Mouse (Mus musculus) neutrophil, adult 5-6 weeks (primary cell): ENCODE results near the gene Gm20696. TPM values are rescaled to one million over a fixed set of nuclear protein-coding genes. Genes with fewer than 3 reads are reported as not detected.

Experiments used
- ATAC-seq: fragments of 151-379, 151-347 bp; 2 replicates; pipeline ENCODE4 v1.8.0; 2017; ENCODE audit warnings: mild to moderate bottlenecking, moderate TSS enrichment; ENCODE audit not compliant: insufficient number of reproducible peaks, poor library complexity, low FRiP score, severe bottlenecking; ENCODE audit errors: extremely low read depth
- total RNA-seq: library from RNA; stranded (forward); fragments of 200-1000 nt; gene quantifications from 2 replicates; pipeline ENCODE4 v1.2.3, GENCODE M21; 2017

Gene Gm20696
- total RNA-seq, 1 experiment from 2014 or later: 58.2 TPM

DNA sequence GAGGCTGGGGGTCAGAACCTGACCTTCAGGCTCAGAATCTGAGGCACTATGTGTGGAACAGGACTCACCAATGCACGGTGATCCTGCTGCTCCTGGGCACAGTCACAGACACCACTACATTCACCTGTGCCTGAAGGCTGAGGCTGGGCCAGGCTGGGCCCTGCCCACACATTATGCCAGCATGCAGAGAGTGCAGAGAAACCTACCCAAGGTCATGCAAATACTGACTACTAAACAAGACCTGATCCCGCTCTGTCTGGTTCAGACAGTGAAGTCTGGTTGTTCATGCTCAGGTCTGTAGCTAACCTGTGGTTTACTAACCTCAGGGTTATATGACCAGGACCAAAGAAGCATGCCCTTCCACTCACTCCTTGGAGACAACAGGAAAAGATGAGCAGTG lies 163.9 kb downstream of the Gm20696 start:
- ATAC-seq: no peak

DNA sequence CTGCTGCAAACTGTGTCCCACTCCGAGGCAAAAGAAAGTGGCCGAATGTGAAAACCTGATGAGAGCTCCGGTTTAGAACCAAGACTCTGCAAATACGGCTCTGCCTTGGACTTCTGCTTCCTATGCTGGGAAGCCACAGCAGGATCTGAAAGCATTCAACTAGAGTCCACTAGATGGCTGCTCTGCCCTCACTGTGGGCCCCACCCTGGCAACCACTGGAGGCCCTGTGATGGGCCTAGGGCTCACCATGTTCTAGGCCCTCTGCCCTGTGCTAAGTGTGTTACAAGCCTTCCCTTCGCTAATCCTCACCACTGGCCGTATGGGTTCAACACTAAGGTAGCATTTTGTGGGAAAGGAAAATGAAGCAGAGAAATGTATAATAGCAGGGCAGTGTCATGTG lies 164.3 kb downstream of the Gm20696 start:
- no peak for ATAC-seq

DNA sequence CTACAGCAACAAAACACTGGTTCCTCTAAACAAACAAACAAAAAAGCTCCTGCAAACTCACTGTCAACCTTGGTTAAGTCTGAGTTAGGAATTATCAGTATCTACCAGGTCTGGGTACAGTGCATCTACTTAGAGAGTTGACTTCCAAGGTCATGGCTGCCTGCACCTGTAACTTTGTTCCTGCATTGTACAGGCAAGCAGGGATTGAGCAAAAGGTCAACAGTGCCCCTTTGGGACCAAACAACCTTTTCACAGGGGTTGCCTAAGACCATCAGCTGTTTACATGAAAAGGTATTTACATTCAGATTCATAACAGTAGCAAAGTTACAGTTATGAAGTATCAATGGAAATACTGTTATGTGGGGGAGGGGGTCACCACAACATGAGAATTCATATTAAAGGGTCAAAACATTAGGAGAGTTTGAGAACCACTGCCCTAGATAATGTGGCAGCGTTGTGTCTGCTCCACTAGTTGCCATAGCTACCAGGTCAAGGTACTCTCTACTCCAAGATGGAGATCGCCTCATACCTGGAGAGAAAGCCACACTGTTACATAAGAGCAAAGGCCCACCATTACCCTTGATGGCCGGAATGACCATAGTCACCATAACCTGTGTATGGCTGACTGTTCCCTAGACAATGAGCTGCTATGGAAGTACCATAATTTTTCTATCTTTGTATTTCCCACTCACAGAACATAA lies 165.9 kb downstream of the Gm20696 start:
- no peak for ATAC-seq

DNA sequence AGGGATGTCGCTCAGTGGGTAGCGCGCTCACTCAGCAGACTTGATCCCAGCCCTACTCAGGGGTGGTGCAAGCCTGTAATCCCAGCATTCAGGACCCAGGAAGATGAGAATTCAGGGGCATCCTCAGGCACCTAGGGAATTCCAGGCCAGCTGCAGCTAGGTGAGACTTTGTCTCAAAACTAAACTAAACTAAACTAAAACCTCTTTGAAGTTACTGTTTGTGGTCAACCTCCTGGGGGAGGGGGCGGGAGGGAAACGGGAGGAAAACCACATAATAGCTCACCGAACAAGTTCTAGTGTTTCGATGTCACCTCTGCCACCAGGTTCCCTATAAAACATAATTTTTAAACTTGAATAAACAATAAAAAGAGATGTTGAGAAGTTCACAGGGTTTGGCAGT lies 168.5 kb downstream of the Gm20696 start:
- ATAC-seq: no peak

DNA sequence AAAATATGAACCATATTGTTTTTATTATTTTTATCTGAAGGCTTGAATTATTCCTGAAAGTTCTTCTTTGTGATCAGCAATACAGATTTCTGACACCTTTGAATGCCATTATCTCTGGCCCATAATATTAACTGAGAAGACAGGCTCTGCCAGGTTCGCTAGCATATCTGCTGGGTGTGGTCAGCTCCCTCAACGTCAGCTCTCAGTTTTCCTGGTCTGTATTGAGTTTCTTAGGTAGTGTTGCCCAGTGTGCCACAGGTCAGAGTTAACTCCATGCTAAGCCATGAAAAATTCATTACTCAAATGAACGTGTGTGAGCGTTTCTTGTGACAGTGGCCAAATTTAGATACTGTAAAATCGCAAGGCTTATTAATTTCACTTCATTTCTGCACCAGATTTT lies 170.5 kb downstream of the Gm20696 start:
- ATAC-seq: no peak

DNA sequence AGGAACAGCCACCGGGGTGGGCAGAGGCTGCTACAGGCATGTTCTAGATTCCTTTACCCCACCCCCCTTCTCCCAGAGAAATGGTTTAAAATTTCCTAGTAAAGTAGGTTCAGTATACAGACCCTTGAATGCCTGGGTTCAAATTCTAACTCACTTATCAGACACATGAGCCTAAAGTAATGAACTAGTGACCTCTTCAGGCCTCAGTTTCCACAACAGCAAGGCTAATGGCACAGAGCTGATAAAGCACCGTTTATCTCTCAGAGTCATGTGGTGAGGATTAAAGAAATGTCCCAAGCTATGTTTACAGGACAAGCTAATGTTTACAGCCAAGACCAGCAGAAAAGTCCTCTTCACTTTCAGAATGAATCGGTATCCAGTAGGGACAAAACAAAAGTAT lies 173.7 kb downstream of the Gm20696 start:
- ATAC-seq: no peak

DNA sequence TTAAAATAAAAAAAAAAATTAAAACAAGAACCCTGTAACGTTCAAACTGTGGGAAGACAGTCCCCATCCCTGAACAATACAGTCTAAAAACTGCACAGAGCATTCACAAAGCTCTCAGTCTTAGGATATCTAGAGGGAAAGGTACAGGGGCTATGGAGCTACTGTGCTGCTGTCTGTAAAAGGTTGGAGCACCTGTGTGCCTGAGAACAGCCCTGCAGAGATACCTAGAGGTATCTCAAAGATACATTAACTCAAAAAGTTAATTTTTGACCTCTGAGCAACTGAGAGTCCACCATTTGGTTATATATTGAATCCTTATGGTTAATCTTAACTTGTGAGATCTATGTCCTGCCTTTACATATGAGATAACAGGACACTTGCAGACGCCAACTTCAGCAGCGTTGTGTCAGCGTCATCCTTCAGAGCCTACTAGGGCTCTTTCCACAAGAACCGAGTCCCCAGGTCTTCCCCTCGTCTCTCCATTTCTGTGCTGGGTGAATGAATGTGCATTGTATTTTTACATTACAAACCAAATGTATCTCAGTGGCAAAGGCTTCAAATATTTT lies 174.5 kb downstream of the Gm20696 start:
- no peak for ATAC-seq

DNA sequence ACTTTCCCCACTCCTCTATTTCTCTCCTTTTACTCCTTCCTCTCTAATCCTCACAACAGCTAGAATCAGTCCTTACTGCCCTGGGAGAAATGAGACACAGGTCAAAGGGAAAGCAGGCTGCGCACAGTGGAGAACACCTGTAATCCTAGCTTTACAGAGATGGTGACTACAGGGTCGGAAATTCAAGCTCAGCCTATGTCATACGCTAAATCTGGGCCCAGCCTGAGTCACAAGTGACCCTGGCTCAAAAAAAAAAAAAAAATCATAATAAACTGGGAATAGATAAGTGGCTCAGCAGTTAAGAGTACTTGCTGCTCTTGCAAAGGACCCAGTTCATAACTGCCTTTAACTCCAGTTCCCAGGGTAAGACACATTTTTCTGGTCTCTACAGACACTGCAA lies 175.5 kb downstream of the Gm20696 start:
- ATAC-seq: no peak

DNA sequence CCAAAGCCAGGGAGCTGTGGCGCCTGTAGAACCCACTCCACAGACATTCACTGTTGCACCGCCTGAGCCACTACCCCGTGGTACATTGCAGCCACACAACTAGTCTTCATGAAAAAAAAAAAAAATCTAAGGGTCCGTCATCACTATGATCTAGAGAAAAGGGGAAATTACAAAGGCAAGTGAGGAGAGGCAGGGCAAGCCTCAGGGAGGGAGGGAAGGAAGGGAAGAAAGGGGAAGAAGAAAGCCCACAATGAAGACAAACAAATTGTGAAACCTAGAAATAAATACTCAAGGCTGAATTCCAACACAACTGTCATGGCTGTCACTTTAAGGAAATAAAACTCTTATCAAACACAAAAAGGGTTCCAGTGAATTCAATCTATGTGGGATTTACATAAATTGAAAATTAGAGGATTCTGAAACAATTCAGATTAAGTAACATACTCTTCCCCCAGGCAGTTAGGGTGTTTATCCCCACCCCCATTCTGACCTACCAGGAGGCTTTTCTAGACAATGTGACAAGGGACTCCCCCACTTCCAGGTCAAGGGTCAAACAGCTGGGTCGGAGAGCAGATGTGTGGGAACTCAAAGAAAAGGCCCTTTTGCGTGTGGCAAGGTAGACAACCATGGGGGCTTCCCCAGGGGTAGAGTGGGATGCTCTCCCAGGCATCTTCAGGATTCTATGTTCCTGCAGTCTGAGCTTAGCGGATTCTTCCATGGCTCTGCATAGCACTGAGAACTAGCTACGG lies 176.5 kb downstream of the Gm20696 start:
- peak; percentile 31; the same call in 1 of the 2 replicates for ATAC-seq

DNA sequence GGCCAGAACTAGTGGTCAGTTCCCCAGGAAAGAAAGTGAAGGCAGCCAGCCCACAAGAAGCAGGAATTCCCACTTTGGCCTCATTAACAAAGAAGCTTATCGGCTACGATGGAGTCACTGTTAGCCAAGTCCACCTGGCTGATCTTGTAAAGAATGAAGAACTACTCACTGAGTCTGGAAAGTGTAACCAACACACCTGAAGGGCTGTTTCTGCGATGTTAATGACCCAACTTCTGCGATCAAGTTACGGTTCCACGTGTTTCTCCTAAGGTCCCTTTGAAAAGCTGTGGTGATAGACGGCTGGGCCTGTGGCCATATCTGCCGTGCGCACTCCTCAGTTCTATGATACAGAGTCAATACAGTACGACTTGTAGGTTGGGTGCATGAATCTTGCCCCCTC lies 177.2 kb downstream of the Gm20696 start:
- no peak for ATAC-seq

DNA sequence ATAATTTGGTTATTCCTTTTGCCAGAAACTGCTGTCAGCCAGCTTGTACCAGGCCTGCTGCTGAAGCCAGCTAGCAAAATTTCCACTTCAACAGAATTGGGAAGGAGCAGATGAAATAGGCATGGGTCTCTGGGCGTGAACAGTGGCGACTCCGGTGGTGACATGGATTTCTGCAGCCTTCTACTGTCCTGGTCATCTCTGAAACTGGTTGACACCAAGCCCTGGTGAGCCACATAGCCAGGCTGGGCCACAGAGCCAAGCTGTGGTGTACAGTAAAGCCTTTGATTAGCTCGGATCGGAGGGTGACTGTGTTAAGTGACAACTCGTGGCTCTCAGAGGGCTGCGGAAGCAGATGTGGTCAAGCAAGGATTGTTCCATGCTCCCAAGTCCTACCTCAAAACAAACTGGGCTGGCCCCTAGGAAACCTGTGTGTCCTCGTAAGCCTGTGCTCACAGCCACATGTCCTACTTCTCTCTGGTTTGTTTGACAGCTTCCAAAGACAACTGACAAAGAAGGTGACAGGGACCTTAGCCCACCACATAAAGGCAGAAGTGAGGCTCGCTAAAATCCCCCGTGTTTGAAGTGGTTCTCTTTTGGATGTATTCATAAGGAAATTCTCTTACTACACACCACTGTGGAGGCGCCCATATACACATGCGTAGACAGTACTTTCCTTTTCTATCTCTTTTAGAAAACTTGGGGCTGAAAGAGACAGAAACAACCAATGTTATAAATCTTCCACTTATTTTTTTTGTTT lies 180.5 kb downstream of the Gm20696 start:
- no peak for ATAC-seq

DNA sequence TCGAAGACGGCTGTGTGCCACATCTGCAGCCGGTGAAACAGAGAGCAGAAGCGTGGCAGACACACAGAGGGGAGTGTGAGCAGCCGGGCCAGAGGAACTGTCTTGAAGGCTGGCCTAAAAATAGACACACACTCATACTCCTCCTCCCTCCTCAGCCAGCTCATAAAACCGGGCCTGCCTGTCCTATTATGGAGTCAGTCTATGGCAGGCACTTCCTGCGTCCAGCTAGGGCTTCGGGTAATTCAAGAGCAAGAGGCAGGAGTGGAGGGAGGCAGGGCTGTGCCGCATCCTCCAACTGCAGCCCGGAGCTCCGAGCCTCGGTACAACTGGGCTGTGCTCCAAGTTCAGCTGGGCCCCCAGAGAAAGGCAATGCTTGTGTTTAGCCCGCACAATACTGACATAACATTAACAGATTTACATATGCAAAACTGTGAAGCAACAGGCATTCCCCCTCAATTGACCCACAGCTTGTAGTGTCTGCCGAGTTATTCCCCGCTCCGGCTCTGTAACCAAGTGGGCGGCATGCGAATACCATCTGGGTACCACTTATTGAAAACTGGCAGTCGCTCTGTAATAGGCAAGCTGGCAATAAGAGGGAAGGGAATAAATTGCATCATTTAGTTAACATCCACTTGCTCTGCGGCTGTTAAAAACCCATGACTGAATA lies 181.2 kb downstream of the Gm20696 start:
- peak; percentile 53; the same call in 1 of the 2 replicates for ATAC-seq

DNA sequence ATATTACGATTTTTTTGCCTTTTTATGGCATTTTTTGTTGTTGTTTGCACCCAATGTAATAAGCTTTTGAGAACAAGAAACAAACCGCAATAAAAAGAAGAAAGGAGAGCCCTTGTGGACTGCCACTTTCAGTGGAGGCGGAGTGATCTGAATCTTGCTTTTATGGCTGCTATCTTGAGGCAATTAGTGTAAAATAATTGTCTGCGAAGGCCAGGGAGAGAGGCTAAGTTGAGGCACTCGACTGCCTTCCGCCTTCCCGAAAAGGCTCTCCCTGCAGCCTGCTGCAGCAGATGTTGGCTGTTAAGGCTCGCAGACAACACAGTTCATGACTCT lies 181.7 kb downstream of the Gm20696 start:
- ATAC-seq: no peak

DNA sequence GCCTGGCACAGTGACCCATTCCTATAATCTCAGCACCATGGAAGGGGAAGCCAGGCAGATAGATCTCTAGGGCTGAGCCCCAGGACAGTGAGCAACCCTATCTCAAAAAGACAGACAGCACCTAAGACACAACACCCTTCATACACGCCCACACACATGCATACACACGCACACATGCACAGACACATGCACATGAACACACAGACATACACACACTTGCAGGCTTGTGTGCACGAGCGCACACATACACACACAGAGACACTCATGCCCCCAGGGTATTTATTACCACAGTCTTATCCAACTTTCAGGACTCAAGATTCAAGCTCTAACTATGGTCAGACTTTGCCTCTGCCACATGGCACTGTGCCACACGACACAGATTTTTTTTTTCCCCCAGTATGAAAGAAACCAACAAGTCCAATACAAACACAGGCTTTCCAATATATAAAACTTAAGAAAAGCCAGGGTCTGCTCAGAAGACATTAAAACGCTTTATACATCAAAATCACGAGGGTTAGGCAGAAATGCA lies 182.3 kb downstream of the Gm20696 start:
- ATAC-seq: no peak

DNA sequence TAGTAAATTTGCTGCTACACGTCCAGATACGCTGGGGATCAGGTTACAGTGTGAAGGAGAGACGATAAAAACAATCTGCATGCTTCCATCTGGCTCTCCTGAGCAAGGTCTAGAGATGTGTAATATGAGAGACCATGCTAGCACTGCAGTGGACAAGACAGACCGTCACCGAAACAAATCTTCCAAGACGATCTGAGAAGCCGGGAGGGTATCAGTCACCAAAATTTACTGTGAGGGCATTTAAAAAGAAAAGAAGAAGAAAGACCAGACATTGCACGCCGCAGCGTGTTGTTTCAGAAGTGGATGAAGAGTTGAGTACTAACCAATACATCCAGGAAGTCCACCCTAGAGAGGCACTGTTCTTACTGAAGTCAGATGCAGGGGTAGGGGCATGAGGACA lies 183.0 kb downstream of the Gm20696 start:
- no peak for ATAC-seq

DNA sequence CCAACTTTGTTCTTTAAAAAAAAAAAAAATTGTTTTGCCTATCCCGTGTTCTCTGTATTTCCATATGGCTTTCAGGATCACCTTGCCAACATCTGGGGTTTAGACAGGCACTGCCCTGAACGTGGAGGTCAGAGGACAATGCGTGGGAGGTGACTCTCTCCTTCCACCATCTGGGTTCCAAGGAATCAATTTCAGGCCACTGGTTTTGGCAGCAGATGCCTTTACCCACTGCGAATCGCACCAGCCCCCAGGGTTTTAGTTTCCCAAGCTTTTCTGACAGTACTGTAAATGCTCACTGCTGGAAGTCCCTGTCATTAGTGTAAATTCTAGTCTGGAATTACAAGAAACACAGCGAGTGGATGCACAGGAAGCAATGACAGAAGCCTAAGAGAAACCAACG lies 185.0 kb downstream of the Gm20696 start:
- ATAC-seq: no peak

DNA sequence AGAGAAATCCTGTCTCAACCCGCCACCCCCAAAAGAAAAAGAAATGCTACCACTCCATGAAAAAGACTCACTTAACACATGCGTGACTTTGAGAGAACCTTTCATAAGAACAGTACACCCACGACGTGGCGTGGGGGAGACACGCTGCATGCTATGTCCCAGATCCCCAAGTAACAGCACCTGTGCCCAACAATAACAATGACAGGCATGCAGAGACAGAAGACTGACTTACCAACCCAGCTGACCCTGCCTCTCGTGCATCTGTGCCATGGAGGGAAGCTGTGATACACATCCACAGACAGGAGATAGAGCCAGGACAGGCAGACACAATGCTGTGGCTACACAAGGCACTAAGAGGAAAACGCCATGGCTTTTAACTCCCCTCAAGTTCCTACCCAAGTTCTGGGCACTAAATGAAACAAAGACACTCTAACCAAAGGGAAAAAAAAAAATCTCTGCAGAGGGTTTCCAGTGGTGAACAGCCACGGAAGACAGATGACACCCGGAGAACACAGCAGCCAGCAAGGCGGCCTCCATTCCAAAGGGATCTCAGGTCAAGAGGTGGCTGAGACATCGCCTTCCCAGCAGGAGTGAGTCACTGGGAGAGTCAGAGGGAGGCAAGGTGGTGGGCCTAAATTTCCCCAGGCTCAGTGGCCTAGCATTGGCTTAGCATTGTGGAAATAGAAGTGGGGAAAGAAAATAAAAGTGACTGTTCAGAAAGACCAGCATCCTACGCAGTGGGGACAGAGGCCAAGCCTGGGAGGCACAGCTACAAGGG lies 187.5 kb downstream of the Gm20696 start:
- no peak for ATAC-seq

DNA sequence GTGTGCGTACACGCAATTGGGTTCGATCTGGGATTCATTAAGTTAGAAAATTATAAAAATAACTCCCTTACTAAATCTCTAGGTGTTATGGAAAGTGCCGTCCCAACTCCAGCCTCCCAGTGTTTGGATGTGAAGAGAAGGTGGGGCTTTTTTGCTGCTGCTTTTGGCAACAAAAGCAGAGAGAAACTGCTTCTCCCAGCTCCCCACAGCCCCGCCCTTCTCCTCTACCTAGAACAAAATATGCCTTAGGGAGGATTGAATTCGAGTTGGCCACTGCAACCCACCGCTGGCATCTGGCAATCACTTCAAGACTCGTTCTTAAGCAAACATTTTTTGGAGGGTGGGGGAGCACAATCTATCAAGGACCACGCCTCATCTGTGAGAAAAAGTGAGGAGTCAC lies 191.6 kb downstream of the Gm20696 start:
- ATAC-seq: no peak
